Mouse (Mus musculus): Measurements from ENCODE around the gene Nos3. TPM values are rescaled to one million over a fixed set of nuclear protein-coding genes. Genes with fewer than 3 reads are reported as not detected.

The Nos3 gene
- polyA plus RNA-seq, 1 experiment from 2014 or later, result 9.2 TPM

GRCm38 (mm10) chr5:24425421-24426036 lies 60.9 kb downstream of the Nos3 start:
- no peak for ATAC-seq (ENCODE audit: low FRiP score, low read depth)

DNA sequence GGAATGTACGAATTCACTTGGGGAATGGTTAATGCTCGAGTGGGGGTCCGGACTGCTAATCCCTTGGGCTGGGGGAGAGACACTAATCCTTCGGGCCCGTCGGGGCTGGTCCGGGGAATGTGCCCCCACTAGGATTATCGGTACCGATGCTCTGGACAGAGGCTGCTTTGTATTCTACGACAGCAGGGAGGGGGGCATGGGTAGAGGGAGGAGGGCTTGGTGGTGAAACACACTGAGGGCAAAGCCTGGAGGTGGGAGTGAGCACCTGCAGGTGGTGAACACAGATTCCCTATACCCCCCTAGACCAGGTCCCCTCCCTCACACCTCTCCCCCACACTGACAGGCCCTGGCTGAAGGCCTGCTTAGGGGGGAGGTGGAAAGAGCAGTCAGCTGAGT lies 61.4 kb downstream of the Nos3 start:
- peak overlapping the region; percentile 85 for H3K4me2 ChIP-seq (replicated peaks)
- peak overlapping the region; percentile 91 for H3K27ac ChIP-seq (replicated peaks)
- WGBS, result 1% methylated on average over 10 of the region's 10 CpGs
- peak overlapping the region; percentile 64 for H3K9ac ChIP-seq (replicated peaks)
- peaks cover 22% of the 10 kb centered on the region for H3K27me3 ChIP-seq
- H3K4me3 ChIP-seq, result peak overlapping the region; percentile 62
- ATAC-seq (ENCODE audit: low FRiP score, low read depth), result no peak
- no peaks in the 10 kb centered on the region for H3K9me3 ChIP-seq
- peaks cover 26% of the 10 kb centered on the region for H3K36me3 ChIP-seq
- H3K4me1 ChIP-seq, result peaks cover 55% of the 10 kb centered on the region

More at GRCm38 (mm10) chr5:24425421-24426036, 60.9 kb downstream of the Nos3 start:
- Histone ChIP-seq H3K9ac (replicated peaks) (peak overlapping the region; percentile 64), H3K4me2 (replicated peaks) (peak overlapping the region; percentile 85), H3K4me3 (peak overlapping the region; percentile 62), H3K4me1 (peaks cover 55% of the 10 kb centered on the region), H3K9me3 (no peaks in the 10 kb centered on the region), H3K27ac (replicated peaks) (peak overlapping the region; percentile 91), H3K27me3 (peaks cover 22% of the 10 kb centered on the region), H3K36me3 (peaks cover 22% of the 10 kb centered on the region)
- 0% methylated on average over 25 of the region's 30 CpGs for WGBS

DNA sequence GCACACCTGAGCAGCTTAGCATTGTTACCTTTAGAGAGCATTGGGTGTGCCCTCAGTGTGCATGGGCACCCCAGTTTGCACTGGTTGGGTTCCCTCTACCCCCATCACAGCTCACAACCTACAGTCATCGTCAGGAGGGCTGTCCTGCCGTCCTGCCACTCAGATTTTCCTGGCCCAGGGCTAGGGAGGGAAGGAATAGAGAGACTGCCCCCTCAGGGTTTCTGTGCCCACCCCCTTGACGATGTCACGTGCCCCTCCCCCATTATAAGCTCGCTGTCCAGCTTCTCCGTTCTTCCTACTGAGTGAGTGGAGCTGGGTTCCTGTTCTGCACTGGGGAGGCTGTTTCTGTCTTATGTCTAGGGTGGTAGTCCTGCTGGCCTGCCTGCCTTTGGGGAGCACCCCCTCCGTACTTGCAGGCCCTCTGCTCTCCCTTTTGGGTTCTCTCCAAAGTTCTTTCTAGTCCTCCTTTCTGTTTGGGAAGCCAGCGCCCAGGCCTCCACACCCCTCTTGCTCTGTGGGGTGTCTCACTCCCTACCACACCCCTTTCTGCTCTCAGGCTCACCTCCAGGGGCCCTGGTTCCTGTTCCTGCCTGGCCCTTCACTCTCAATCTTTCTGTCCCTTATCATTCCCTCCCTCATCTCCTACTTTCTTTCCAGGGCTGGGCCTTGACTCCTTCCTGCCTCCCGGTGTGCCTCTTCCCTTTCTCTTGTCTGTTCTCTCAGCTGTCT lies 62.1 kb downstream of the Nos3 start:
- H3K4me1 ChIP-seq, result peaks cover 55% of the 10 kb centered on the region

GRCm38 (mm10) chr5:24427285-24427633 lies 62.6 kb downstream of the Nos3 start:
- peak overlapping the region; percentile 85 for H3K4me2 ChIP-seq (replicated peaks)
- no peak for ATAC-seq (ENCODE audit: low FRiP score, low read depth)

More for the DNA sequence above, 62.1 kb downstream of the Nos3 start:
- Histone ChIP-seq H3K27me3 (peaks cover 22% of the 10 kb centered on the region), H3K9me3 (no peaks in the 10 kb centered on the region), H3K27ac (replicated peaks) (no peak overlapping the region), H3K36me3 (peaks cover 28% of the 10 kb centered on the region), H3K4me2 (replicated peaks) (peak overlapping the region; percentile 85), H3K4me3 (peak overlapping the region; percentile 62), H3K9ac (replicated peaks) (peak overlapping the region; percentile 64)
- WGBS, result 9% methylated on average over 9 of the region's 9 CpGs
- no peak for ATAC-seq (ENCODE audit: low FRiP score, low read depth)

DNA sequence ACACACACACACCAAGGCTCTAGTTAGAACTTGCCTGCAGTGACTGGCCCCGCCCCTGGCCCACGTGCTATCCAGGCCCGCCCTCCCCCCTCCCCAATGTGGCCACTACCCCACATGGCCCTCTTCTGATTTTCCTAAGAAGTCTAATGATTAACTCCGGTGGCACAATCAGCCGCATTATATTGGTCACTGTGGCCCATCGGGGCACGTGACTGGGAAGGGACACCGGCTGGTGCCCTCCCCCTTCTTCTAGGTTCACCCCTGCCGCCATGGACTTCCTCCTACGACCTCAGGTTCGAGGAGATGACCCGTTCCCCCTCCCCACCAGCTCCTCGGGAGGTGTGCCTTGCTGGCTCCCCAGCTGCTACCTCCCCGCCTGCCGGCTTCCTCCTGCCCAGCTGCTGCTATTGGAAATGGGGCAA lies 63.4 kb downstream of the Nos3 start:
- Histone ChIP-seq H3K4me2 (replicated peaks) (peak overlapping the region; percentile 85), H3K27ac (replicated peaks) (peak overlapping the region; percentile 26; the same call in 1 of the 2 replicates), H3K27me3 (peaks cover 22% of the 10 kb centered on the region), H3K4me1 (peaks cover 45% of the 10 kb centered on the region), H3K4me3 (0 out of 2 replicates have a peak overlapping the region, but pooled peaks have one; percentile 4), H3K9me3 (no peaks in the 10 kb centered on the region), H3K36me3 (peaks cover 40% of the 10 kb centered on the region), H3K9ac (replicated peaks) (0 out of 2 replicates have a peak overlapping the region, but pooled peaks have one; percentile 4)
- WGBS, result 8% methylated on average over 14 of the region's 15 CpGs
- ATAC-seq (ENCODE audit: low FRiP score, low read depth), result no peak

More at GRCm38 (mm10) chr5:24427285-24427633, 62.6 kb downstream of the Nos3 start:
- Histone ChIP-seq H3K27ac (replicated peaks) (no peak overlapping the region), H3K4me3 (0 out of 2 replicates have a peak overlapping the region, but pooled peaks have one; percentile 1), H3K9ac (replicated peaks) (peak overlapping the region; percentile 64), H3K4me1 (peaks cover 52% of the 10 kb centered on the region), H3K27me3 (peaks cover 22% of the 10 kb centered on the region), H3K36me3 (peaks cover 33% of the 10 kb centered on the region), H3K9me3 (no peaks in the 10 kb centered on the region)
- 15% methylated on average over 12 of the region's 12 CpGs for WGBS

DNA sequence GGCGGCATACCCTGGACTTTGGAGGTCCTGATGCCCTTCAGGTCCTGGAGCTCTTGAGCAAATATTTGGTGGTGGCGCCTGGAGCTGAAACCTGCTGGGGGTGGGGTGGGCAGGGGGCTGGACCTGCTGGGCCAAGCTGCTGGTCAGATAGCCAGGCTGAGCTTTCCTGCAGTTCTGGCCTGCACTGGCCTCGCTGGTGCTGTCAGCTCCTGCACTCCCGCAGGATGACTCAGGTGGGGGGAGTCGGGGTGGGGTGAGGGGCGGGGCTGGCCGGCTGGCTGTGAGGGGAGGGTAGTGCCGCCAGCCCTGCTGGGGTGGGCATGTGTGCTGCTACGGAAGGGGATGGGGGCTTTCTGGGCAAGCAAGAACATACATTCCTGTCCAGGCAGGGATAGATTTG lies 64.0 kb downstream of the Nos3 start:
- no peak for ATAC-seq (ENCODE audit: low FRiP score, low read depth)
- H3K9me3 ChIP-seq, result no peaks in the 10 kb centered on the region
- no peak overlapping the region for H3K4me3 ChIP-seq
- peaks cover 44% of the 10 kb centered on the region for H3K4me1 ChIP-seq
- peak overlapping the region; percentile 85; the same call in 1 of the 2 replicates for H3K4me2 ChIP-seq (replicated peaks)
- H3K27me3 ChIP-seq, result peaks cover 22% of the 10 kb centered on the region
- peak overlapping the region; percentile 26; the same call in 1 of the 2 replicates for H3K27ac ChIP-seq (replicated peaks)
- H3K9ac ChIP-seq (replicated peaks), result 0 out of 2 replicates have a peak overlapping the region, but pooled peaks have one; percentile 4
- H3K36me3 ChIP-seq, result peaks cover 46% of the 10 kb centered on the region
- WGBS, result 15% methylated on average over 8 of the region's 9 CpGs

GRCm38 (mm10) chr5:24433993-24434392 lies 69.4 kb downstream of the Nos3 start:
- Histone ChIP-seq H3K9me3 (no peaks in the 10 kb centered on the region), H3K4me2 (replicated peaks) (no peak overlapping the region), H3K36me3 (peaks cover 80% of the 10 kb centered on the region), H3K4me3 (no peak overlapping the region), H3K4me1 (no peaks in the 10 kb centered on the region), H3K9ac (replicated peaks) (no peak overlapping the region), H3K27me3 (0 out of 2 replicates have a peak, but pooled peaks cover under 1% of the 10 kb centered on the region), H3K27ac (replicated peaks) (no peak overlapping the region)
- no peak for ATAC-seq (ENCODE audit: low FRiP score, low read depth)
- 93% methylated on average over 8 of the region's 8 CpGs for WGBS

Other genes with a start within 250 kb of the Nos3 start
- 20.3 and 21.6 TPM in 2 replicates for gene Nupl2, start 199.8 kb upstream of the Nos3 start, polyA plus RNA-seq (2016; fragmentation: Nextera tagmentation; extraction: Ambion mirVana)
- gene Kcnh2, start 13.2 kb upstream of the Nos3 start, polyA plus RNA-seq (2016; fragmentation: Nextera tagmentation; extraction: Ambion mirVana), result 18.0 and 18.5 TPM in 2 replicates
- 0.35 and 0.46 TPM in 2 replicates for gene Atg9b, start 27.3 kb downstream of the Nos3 start, polyA plus RNA-seq (2016; fragmentation: Nextera tagmentation; extraction: Ambion mirVana)
- 47.1 and 48.0 TPM in 2 replicates for gene Abcb8, start 28.9 kb downstream of the Nos3 start, polyA plus RNA-seq (2016; fragmentation: Nextera tagmentation; extraction: Ambion mirVana)
- gene Asic3, start 48.6 kb downstream of the Nos3 start, polyA plus RNA-seq (2016; fragmentation: Nextera tagmentation; extraction: Ambion mirVana), result 0.17 and 0.27 TPM in 2 replicates
- 64.1 and 76.9 TPM in 2 replicates for gene Cdk5, start 58.7 kb downstream of the Nos3 start, polyA plus RNA-seq (2016; fragmentation: Nextera tagmentation; extraction: Ambion mirVana)
- gene Slc4a2, start 59.0 kb downstream of the Nos3 start, polyA plus RNA-seq (2016; fragmentation: Nextera tagmentation; extraction: Ambion mirVana), result 32.7 and 35.7 TPM in 2 replicates
- gene Fastk, start 80.5 kb downstream of the Nos3 start, polyA plus RNA-seq (2016; fragmentation: Nextera tagmentation; extraction: Ambion mirVana), result 102 and 116 TPM in 2 replicates
- gene Tmub1, start 83.0 kb downstream of the Nos3 start, polyA plus RNA-seq (2016; fragmentation: Nextera tagmentation; extraction: Ambion mirVana), result 31.8 and 35.4 TPM in 2 replicates
- gene Agap3, start 87.4 kb downstream of the Nos3 start, polyA plus RNA-seq (2016; fragmentation: Nextera tagmentation; extraction: Ambion mirVana), result 60.4 and 64.6 TPM in 2 replicates
- gene Gbx1, start 162.4 kb downstream of the Nos3 start, polyA plus RNA-seq (2016; fragmentation: Nextera tagmentation; extraction: Ambion mirVana), result 0.10 and 0.18 TPM in 2 replicates
- gene Asb10, start 176.2 kb downstream of the Nos3 start, polyA plus RNA-seq (2016; fragmentation: Nextera tagmentation; extraction: Ambion mirVana), result 0.16 and 0.19 TPM in 2 replicates
- 0.06 and 0.09 TPM in 2 replicates for gene 4931409K22Rik, start 192.0 kb downstream of the Nos3 start, polyA plus RNA-seq (2016; fragmentation: Nextera tagmentation; extraction: Ambion mirVana)
- gene Abcf2, start 212.7 kb downstream of the Nos3 start, polyA plus RNA-seq (2016; fragmentation: Nextera tagmentation; extraction: Ambion mirVana), result 126 TPM in 2 replicates
- gene Chpf2, start 221.9 kb downstream of the Nos3 start, polyA plus RNA-seq (2016; fragmentation: Nextera tagmentation; extraction: Ambion mirVana), result 18.3 and 22.1 TPM in 2 replicates